Mouse (Mus musculus) neural tube, embryonic 15.5 days (tissue): ENCODE results near the gene Tmsb10. TPM values are rescaled to one million over a fixed set of nuclear protein-coding genes. Genes with fewer than 3 reads are reported as not detected.

Source experiments
- ATAC-seq: fragments of 200-750 bp; cut with Nextera tagmentation; 2 replicates; pipeline ENCODE4 v1.8.0; 2017; ENCODE audit warnings: mild to moderate bottlenecking, moderate TSS enrichment, moderate library complexity; ENCODE audit not compliant: low FRiP score
- H3K27ac ChIP-seq: fragments of 300-500 bp; sonication (generic); replicated peaks from 2 replicates; pipeline ENCODE4 v1.5.1; 2015; ENCODE audit warnings: mild to moderate bottlenecking, inconsistent platforms
- H3K27me3 ChIP-seq: fragments of 300-500 bp; sonication (generic); replicated peaks from 2 replicates; pipeline ENCODE4 v1.6.1; 2015; ENCODE audit warnings: inconsistent platforms
- H3K36me3 ChIP-seq: fragments of 300-500 bp; sonication (generic); 2 replicates; pipeline ENCODE4 v1.6.1; 2015; ENCODE audit warnings: inconsistent platforms
- H3K4me1 ChIP-seq: fragments of 300-500 bp; sonication (generic); 2 replicates; pipeline ENCODE4 v1.6.1; 2015; ENCODE audit warnings: inconsistent platforms
- H3K4me2 ChIP-seq: fragments of 300-500 bp; sonication (generic); 2 replicates; pipeline ENCODE4 v1.6.1; 2015; ENCODE audit warnings: inconsistent platforms, mild to moderate bottlenecking, moderate library complexity
- H3K4me3 ChIP-seq: fragments of 300-500 bp; sonication (generic); replicated peaks from 2 replicates; pipeline ENCODE4 v1.5.1; 2015; ENCODE audit warnings: mild to moderate bottlenecking, inconsistent platforms
- H3K9ac ChIP-seq: fragments of 300-500 bp; sonication (generic); replicated peaks from 2 replicates; pipeline ENCODE4 v1.6.1; 2015; ENCODE audit warnings: mild to moderate bottlenecking, inconsistent platforms
- H3K9me3 ChIP-seq: fragments of 300-500 bp; sonication (generic); replicated peaks from 2 replicates; pipeline ENCODE4 v1.6.1; 2016; ENCODE audit warnings: inconsistent platforms
- WGBS: fragments of 180-500 bp; shearing (Covaris S2); methylation state at CpG from one replicate; pipeline ENCODE4 v1.1.7; 2015; ENCODE audit warnings: mixed read lengths; 5-methylcytosine and 5-hydroxymethylcytosine counted together
- polyA plus RNA-seq: library from polyadenylated mRNA; unstranded; fragments of >200 nt; fragmentation: Nextera tagmentation; extraction: Ambion mirVana; gene quantifications from 2 replicates; pipeline ENCODE4 v1.2.1, GENCODE M21; 2015

Tmsb10 gene
- 3,928 and 4,902 TPM in 2 replicates for polyA plus RNA-seq

DNA sequence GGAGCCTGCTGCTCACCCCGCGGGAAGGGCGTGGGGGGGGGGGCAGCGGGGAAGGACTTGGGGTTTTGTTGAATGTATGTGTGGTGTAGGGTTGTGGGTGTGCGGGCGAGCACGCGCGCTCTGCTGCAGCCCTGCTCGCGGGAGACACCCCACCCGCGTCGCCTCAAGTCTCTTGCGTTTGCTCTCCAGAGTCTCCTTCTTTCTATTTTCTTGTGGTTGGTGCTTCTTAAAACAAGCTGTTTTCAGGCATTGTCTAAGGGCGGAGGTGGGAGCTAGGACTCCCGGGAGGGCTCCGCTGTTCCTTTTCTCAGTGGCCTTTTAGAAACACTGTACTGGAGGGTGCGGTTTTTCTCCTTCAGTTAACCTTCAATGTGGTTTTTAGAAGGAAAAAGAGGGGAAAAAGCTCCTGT lies at the start of gene Tmsb10:
Tmsb10 (minus strand) TSS at position 87 of the 410 bp plus-strand sequence.
- Histone ChIP-seq H3K27me3 (no peaks in the 10 kb centered on the region), H3K36me3 (no peaks in the 10 kb centered on the region), H3K27ac (peak within 1 kb of the TSS; percentile 96), H3K9me3 (no peaks in the 10 kb centered on the region), H3K9ac (peak within 1 kb of the TSS; percentile 100), H3K4me3 (peak within 1 kb of the TSS; percentile 90), H3K4me1 (peaks cover 38% of the 10 kb centered on the region), H3K4me2 (peak within 1 kb of the TSS; percentile 68)
- ATAC-seq = peak; percentile 78
- under 1% methylated on average over 18 of the region's 19 CpGs for WGBS

DNA sequence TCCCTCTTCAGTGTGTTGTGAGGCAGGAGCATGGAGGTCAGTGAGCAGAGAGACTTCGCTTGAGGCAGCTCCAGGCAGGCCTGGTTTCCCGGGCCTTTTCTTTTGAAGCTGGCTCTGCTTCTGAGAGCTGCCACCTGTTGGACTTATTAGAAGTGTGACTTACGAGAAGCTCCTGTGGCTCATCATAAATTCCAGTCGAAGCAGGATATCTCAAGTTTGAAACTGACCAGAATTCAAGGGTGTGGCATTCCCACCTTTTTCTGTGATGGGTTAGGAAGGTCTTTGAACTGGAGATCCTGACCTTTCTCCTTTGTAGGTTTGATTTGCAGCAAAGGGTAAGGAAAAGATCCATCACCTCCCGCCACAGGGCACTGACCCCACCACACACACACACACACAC lies 45.1 kb upstream of the Tmsb10 start:
- no peak overlapping the region for H3K27ac ChIP-seq
- H3K4me3 ChIP-seq = no peak overlapping the region
- H3K9me3 ChIP-seq = no peaks in the 10 kb centered on the region
- WGBS = 84% methylated on average over 5 of the region's 5 CpGs
- H3K9ac ChIP-seq = no peak overlapping the region
- no peaks in the 10 kb centered on the region for H3K27me3 ChIP-seq
- ATAC-seq = no peak
- no peaks in the 10 kb centered on the region for H3K4me1 ChIP-seq
- H3K36me3 ChIP-seq = no peaks in the 10 kb centered on the region
- H3K4me2 ChIP-seq = no peak overlapping the region

DNA sequence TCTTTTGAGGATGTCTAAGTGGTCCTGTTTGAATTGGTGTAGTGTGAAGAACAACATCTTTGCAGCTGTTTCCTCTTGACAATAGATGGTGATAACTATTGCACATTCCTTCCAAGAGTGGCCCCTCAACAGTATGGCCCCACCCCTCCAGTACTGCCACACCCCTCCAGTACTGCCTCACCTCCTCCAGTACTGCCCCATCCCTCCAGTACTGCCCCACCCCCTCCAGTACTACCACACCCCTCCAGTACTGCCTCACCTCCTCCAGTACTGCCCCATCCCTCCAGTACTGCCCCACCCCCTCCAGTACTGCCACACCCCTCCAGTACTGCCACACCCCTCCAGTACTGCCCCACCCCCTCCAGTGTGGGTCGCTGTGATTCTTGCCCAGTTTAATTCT lies 43.8 kb upstream of the Tmsb10 start:
- Histone ChIP-seq H3K9me3 (no peaks in the 10 kb centered on the region), H3K9ac (no peak overlapping the region), H3K4me2 (no peak overlapping the region), H3K27ac (no peak overlapping the region), H3K36me3 (no peaks in the 10 kb centered on the region), H3K4me3 (no peak overlapping the region), H3K4me1 (no peaks in the 10 kb centered on the region), H3K27me3 (no peaks in the 10 kb centered on the region)
- ATAC-seq = no peak
- 50% methylated on average over 1 of the region's 1 CpGs for WGBS

DNA sequence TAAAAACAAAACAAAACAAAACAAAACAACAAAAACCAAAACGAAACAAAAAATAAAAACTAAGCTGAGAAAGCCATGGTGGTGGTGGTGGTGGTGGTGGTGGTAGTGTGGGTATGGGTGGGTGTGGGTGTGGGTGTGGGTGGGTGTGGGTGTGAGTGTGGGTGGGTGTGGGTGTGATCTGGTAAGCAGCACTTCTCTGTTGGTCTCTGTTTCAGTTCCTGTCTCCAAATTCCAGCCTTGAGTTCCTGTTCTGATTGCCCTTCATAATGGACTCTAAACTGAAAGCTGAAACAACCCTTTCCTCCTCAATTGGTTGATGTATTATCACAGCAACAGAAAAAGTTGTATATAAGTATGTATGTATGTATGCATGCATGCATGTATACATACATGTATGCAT lies 40.3 kb upstream of the Tmsb10 start:
- no peak overlapping the region for H3K4me3 ChIP-seq
- no peaks in the 10 kb centered on the region for H3K4me1 ChIP-seq
- WGBS = 75% methylated on average over 1 of the region's 1 CpGs
- H3K4me2 ChIP-seq = no peak overlapping the region
- no peaks in the 10 kb centered on the region for H3K27me3 ChIP-seq
- no peaks in the 10 kb centered on the region for H3K36me3 ChIP-seq
- H3K9ac ChIP-seq = no peak overlapping the region
- H3K9me3 ChIP-seq = no peaks in the 10 kb centered on the region
- H3K27ac ChIP-seq = no peak overlapping the region
- ATAC-seq = no peak

DNA sequence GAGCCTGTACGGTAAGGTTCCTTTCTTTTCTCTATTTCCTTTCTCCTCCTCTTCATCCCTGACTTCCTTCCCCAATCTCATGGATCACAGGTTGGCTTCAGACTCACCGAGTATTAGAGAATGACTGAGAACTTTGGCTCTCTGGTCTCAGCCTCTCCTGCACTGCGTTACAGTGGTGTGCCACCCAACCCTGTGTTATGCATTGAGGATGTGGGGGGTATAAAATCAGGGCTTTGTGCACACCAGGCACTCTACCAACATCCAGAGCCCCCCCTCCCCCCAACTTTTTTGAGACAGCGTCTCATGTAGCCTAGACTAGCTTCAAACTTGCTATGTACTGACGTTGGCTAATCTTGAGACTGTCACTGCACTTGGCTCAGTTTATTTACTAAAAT lies 35.1 kb upstream of the Tmsb10 start:
- Histone ChIP-seq H3K9me3 (no peaks in the 10 kb centered on the region), H3K27me3 (no peaks in the 10 kb centered on the region), H3K4me3 (no peak overlapping the region), H3K27ac (no peak overlapping the region), H3K4me2 (no peak overlapping the region), H3K9ac (no peak overlapping the region), H3K36me3 (no peaks in the 10 kb centered on the region), H3K4me1 (no peaks in the 10 kb centered on the region)
- 93% methylated on average over 5 of the region's 5 CpGs for WGBS
- no peak for ATAC-seq

DNA sequence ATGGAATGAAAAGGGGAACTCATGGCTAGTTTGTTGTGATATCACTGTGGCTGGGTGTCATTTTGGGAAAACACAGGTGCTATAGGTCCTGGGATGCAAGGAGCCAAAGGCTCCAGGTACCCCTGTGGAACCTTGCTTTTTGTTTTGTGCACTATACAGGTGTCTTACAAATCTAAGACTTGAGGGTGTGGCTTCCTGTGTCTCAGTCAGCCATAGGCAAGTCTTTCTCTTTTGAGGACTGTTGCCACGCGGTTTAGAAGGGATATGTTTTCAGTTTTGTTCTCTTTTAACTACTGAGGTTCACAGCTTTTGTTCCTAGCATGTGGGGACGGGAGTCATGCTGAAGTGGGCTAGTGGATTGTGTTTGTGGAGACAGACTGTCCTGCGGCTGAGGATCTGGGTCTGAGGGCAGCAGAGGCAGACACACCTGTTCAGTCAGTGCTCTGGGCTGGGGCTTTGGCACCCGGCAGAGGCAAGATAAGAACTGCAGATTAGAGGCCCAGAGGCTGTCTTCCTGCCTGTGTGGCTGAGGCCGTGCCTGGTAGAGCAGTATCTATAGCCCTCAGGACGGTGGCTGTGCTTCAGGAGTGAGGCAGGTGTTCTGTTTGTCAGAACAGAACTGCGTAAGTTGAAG lies 34.6 kb upstream of the Tmsb10 start:
- Histone ChIP-seq H3K27ac (no peak overlapping the region), H3K9me3 (no peaks in the 10 kb centered on the region), H3K36me3 (no peaks in the 10 kb centered on the region), H3K27me3 (no peaks in the 10 kb centered on the region), H3K4me2 (no peak overlapping the region), H3K4me3 (no peak overlapping the region), H3K4me1 (no peaks in the 10 kb centered on the region), H3K9ac (no peak overlapping the region)
- WGBS = 79% methylated on average over 8 of the region's 8 CpGs
- ATAC-seq = no peak

DNA sequence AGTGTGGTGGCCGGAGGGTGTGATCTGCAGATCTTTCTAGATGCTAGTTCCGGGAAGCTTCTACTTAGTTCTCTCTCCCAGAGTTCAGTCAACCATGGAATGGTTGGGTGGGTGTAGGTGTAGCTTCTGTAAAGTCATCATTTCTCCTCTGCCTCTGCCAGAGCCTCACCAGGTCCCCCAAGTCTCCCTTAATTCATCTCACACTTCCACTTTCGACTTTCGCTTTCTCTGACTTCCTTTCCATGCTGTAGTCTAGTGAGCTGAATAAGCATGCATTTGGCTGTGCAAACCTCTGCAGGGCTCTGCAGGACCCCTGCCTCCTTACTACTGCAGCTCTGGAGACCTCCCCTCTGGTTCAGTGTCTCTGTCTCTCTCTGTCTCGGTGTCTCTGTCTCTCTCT lies 31.7 kb upstream of the Tmsb10 start:
- H3K9ac ChIP-seq = no peak overlapping the region
- no peak overlapping the region for H3K27ac ChIP-seq
- H3K4me3 ChIP-seq = no peak overlapping the region
- H3K9me3 ChIP-seq = no peaks in the 10 kb centered on the region
- no peaks in the 10 kb centered on the region for H3K36me3 ChIP-seq
- 94% methylated on average over 5 of the region's 5 CpGs for WGBS
- no peak overlapping the region for H3K4me2 ChIP-seq
- no peaks in the 10 kb centered on the region for H3K4me1 ChIP-seq
- no peak for ATAC-seq
- no peaks in the 10 kb centered on the region for H3K27me3 ChIP-seq

DNA sequence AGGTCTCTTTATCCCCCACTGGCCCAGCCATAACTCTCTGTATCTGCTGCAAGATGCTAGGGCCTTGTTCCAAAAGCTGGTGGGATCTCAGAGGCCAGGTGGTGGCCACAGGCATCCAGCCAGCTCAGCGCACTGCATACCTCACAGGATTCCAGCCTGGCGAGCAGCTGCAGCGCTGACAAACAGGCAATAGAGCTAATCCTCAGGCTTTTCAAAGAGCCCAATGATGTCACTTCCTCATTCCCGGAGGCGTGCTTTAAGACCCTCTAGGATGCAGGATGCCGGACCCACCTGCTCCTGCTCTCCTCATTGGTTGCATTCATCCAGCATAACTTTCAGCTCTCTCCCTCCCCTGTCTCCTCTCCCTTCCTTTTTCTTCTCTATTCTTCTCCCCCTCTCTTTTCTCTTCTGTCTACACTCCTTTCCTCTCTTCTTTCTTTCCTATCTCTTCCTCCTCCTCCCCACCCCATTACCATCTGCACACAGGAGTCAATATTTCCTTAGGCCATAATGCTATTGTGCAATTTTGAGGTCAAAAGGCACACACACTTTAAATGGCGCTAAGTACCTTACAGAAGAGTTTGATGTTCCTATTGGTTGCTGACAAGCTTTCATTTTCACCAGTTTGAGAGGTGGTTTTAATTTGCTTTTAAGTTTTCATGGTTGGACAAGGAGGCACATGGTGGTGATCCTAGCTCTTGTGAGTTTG lies 30.6 kb upstream of the Tmsb10 start:
- Histone ChIP-seq H3K4me3 (no peak overlapping the region), H3K9me3 (no peaks in the 10 kb centered on the region), H3K4me2 (no peak overlapping the region), H3K9ac (no peak overlapping the region), H3K36me3 (no peaks in the 10 kb centered on the region), H3K4me1 (no peaks in the 10 kb centered on the region), H3K27me3 (no peaks in the 10 kb centered on the region), H3K27ac (no peak overlapping the region)
- 67% methylated on average over 7 of the region's 7 CpGs for WGBS
- no peak for ATAC-seq

DNA sequence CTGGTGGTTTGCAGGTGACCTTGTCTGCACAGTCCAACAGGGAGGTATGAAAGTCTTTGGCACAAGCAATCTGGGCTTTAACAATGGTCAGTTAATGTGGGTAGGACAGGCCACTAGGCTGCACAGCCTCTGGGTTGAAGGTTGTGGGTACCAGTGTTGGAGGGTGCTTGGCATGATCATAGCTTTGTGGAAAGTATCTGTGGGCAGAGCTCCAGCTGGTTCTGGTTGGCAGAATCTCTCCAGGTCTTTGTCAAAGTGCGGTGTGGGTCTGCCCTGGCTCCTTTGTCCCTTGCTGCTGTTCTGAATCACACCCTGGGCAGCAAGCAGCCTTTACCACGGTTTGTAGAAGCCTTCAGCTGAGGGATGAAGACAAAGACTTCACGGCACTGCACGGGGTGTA lies 24.0 kb upstream of the Tmsb10 start:
- no peaks in the 10 kb centered on the region for H3K27me3 ChIP-seq
- no peak for ATAC-seq
- no peak overlapping the region for H3K4me2 ChIP-seq
- 76% methylated on average over 4 of the region's 4 CpGs for WGBS
- H3K4me1 ChIP-seq = 0 out of 2 replicates have a peak, but pooled peaks cover 3% of the 10 kb centered on the region
- no peaks in the 10 kb centered on the region for H3K36me3 ChIP-seq
- no peak overlapping the region for H3K4me3 ChIP-seq
- no peak overlapping the region for H3K9ac ChIP-seq
- no peak overlapping the region for H3K27ac ChIP-seq
- no peaks in the 10 kb centered on the region for H3K9me3 ChIP-seq

DNA sequence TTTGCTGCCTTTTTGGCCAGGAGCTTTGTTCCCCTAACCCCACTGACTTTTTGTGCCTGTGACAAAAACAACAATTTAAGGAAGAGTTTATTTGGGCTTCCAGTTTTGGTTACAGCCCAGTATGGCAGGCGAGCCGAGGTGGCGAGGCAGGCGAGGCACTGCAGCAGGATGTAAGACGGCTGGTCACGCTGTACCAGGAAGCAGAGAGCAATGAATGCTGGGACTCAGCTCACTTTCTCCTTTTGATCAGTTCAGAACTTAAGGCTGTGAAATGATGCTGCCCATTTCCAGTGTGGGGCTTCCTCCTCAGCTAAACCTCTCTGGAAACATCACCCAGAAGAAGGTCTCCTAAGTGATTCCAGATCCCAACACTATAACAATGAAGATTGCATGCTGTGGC lies 23.3 kb upstream of the Tmsb10 start:
- H3K4me1 ChIP-seq = 0 out of 2 replicates have a peak, but pooled peaks cover 3% of the 10 kb centered on the region
- no peak overlapping the region for H3K27ac ChIP-seq
- no peaks in the 10 kb centered on the region for H3K27me3 ChIP-seq
- ATAC-seq = no peak
- H3K36me3 ChIP-seq = no peaks in the 10 kb centered on the region
- WGBS = 66% methylated on average over 6 of the region's 6 CpGs
- no peaks in the 10 kb centered on the region for H3K9me3 ChIP-seq
- H3K9ac ChIP-seq = no peak overlapping the region
- H3K4me2 ChIP-seq = no peak overlapping the region
- no peak overlapping the region for H3K4me3 ChIP-seq

DNA sequence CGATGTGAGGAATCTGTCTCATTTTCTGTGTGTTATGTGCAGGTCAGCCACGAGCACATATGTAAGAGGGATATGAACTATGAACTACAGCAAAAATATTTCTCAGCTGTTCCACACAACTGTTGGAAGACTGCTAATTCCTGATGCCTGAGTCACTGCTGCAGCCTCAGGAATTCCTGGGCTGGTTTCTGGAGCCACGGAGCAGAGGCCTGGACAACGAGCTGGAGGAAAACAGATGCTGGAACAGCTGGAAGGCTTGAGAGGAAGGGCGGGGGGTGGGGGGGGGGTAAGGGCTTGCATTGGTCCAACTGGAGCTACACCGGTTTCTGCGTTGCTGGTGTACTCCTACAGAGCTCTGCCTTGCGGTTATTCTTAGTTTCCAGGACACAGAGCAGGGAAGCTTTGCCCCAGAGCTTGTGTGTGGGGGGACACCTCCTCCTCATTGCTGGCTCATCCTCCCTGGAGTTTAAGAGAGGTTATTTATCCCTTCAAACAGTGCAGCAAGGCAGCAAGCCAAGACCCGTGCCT lies 22.6 kb upstream of the Tmsb10 start:
- H3K36me3 ChIP-seq = no peaks in the 10 kb centered on the region
- H3K9me3 ChIP-seq = no peaks in the 10 kb centered on the region
- ATAC-seq = no peak
- H3K27me3 ChIP-seq = no peaks in the 10 kb centered on the region
- H3K4me1 ChIP-seq = 0 out of 2 replicates have a peak, but pooled peaks cover 3% of the 10 kb centered on the region
- no peak overlapping the region for H3K9ac ChIP-seq
- H3K27ac ChIP-seq = no peak overlapping the region
- 45% methylated on average over 9 of the region's 9 CpGs for WGBS
- no peak overlapping the region for H3K4me3 ChIP-seq
- no peak overlapping the region for H3K4me2 ChIP-seq

DNA sequence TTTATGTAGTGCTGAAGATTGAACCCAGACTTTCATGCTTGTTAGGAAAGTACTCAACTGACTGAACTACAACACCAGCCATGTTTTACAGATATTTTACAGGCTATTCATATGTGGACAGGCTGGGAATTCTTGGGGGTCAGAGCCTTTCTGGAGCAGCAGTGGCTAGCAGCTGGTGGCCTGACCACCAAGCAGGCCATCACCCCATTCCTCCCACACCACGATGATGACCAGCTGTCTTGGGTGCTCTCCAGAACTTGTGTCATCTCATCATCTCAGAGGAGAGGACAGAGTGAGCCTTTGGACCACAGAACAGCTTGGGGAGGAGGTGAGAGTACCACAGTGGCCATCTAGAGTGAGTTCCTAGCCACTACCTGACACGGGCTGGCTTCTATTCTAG lies 18.3 kb upstream of the Tmsb10 start:
- H3K9me3 ChIP-seq = no peaks in the 10 kb centered on the region
- no peak overlapping the region for H3K4me2 ChIP-seq
- no peak overlapping the region for H3K27ac ChIP-seq
- no peaks in the 10 kb centered on the region for H3K27me3 ChIP-seq
- H3K4me3 ChIP-seq = no peak overlapping the region
- H3K9ac ChIP-seq = no peak overlapping the region
- no peak for ATAC-seq
- 87% methylated on average over 2 of the region's 2 CpGs for WGBS
- H3K36me3 ChIP-seq = no peaks in the 10 kb centered on the region
- H3K4me1 ChIP-seq = 0 out of 2 replicates have a peak, but pooled peaks cover 2% of the 10 kb centered on the region
